Mouse (Mus musculus): ENCODE measurements around the gene Esrrg.

Gene Esrrg

DNA sequence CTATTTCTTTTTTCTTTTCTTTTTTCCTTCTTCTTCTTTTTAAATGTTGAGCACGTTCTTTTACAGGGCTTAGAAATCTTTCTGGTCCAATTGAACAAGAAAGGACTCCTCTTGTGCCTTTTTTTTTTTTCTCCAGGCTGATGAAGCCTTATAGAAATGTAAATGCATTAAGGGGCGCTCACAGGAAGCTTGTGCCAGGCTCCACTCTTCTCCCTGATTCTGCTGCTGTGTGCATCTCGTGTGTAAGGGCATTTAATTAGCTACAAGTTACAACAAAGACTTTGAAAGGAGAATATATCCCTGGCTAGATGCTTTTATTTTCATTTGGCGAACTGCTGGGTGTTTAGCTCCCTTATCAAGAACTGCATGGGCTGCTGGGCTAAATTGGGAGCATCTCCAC, 374.6 kb downstream of the Esrrg start:
- DNase-seq (ENCODE audit: low read depth, low spot score): no peak

- no peak for DNase-seq (ENCODE audit: low read depth, low spot score)
These were observed 381.6 kb downstream of the Esrrg start for GRCm38 (mm10) chr1:187990161-187990560.

DNA sequence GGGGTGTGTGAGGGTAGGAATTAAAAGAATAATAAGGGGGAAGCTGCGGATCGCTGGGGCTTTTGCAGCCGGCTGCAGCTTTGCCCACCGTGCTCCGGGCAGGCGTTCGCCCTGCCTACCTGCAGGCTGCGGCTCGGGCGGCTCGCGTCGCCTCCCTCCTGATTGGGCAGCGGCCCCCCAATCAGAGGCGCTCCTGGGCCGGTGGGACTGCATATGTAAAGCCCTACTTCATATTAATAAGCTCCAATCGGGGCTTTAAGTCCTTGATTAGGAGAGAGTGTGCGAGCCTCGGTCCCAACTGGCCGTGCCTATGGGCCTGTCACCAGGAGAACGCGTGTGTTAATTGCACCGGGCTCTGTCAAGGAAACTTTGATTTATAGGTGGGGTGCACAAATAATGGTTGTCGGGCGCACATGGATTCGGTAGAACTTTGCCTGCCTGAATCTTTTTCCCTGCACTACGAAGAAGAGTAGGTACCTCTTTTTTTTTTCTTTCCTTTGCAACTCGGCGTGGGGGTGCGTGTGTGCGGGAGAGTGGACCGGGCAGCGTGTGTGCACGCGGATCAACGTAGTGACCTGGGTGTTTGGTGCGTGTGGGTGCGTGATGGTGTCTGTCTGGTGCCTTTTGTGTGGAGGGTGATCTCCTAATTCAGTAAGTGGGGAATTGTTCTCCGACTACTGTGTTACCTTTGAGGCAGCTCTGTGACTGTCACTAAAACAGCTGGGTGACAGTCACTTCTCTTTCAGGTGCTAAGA, 389.2 kb downstream of the Esrrg start:
- no peak for DNase-seq (ENCODE audit: low read depth, low spot score)

GRCm38 (mm10) chr1:187999121-187999520, 390.5 kb downstream of the Esrrg start:
- DNase-seq (ENCODE audit: low read depth, low spot score): no peak

DNA sequence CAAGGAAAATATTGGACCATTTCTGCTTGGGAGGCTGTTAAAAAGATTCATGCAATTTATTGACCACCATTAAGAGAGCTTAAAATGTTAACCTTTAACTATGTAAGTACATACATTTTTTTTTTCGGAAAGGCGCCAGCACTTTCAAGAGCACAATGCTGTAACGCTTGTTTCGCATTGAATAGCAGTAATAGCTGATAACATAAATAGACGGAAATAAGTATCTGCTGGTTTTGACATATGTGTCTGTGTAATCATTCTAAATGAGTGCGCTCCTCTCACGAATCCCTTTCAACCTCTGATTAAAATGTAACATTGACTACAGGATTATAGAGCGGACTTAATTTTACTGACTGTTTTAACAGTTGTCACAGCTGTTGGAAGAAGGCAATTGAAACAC, 391.6 kb downstream of the Esrrg start:
- no peak for DNase-seq (ENCODE audit: low read depth, low spot score)

DNA sequence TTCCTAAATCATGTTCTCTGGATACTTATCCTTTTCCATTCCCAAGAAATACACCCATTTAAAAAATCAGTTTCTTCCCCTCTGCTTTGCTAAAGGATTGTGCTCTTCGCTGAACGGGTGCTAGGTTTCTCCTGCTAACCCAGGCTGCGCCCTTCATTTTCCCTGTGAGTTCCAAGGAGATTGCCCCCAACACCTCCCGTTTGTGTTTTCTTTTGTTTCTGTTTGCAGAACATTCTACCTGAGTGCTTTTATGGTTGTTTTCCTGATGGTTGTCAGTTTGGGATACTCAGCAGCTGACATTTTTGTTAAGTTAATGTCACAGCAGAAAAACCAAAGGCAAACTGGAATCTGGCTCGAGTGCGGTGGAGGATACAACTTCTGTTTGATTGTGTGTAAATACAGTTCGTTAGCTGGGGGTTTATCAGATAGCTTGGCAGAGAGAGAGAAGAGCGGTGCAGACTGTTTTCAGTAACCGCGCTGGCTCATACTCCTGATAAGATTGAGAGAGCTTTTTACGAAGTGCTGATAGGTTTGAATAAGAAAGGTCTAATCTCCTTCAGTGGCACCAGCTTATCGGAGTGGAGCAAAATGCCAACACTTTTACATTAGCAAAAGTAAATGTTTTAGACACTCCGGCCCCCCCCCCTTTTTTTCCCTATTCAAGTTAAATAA, 398.4 kb downstream of the Esrrg start:
- DNase-seq (ENCODE audit: low read depth, low spot score): no peak

- no peak for DNase-seq (ENCODE audit: low read depth, low spot score)
These were observed 399.9 kb downstream of the Esrrg start for GRCm38 (mm10) chr1:188008476-188008875.

- DNase-seq (ENCODE audit: low read depth, low spot score): no peak
These were observed 401.3 kb downstream of the Esrrg start for GRCm38 (mm10) chr1:188009868-188010267.

DNA sequence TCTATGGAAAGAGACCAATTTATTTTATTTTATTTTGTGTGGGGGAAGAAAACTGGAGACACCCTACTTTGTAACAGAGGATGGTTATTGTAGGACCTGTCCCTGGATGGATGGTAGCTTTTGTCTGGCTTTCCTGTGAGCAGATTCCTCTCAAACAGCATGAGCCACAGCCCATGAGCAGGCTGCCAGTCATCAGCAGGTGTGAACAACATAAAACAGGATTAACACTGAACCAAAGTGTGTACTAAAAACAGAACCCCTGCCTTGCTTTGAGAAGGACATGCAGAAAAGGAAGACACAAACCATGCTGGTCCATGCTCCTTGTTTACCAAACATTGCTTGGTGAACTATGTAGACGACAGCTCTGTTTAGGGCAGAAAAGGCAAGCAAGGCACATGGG, 402.3 kb downstream of the Esrrg start:
- no peak for DNase-seq (ENCODE audit: low read depth, low spot score)

- no peak for DNase-seq (ENCODE audit: low read depth, low spot score)
These were observed 405.8 kb downstream of the Esrrg start for GRCm38 (mm10) chr1:188014411-188014810.

GRCm38 (mm10) chr1:188017956-188018862, 409.6 kb downstream of the Esrrg start:
- DNase-seq (ENCODE audit: low read depth, low spot score): no peak

GRCm38 (mm10) chr1:188029205-188029604, 420.6 kb downstream of the Esrrg start:
- no peak for DNase-seq (ENCODE audit: low read depth, low spot score)

DNA sequence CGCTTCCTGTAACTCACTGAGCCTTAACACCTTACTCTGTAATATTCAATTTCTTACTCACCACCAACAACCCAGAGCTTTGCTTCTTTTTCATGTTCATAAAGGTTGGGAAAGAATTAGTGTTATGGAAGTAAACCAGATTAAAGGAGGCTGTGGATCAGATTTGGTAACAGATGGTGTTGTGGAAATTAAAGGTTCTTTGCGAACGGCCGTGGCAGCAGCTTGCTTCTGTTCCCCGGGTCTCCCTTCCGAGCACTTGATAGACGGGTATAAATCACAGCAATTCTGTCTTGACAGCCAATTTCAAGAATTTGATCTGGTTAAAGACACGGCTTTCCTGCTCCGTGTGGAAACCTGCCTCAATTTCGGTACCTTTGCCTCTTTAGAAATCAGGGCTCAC, 421.5 kb downstream of the Esrrg start:
- DNase-seq (ENCODE audit: low read depth, low spot score): no peak

- no peak for DNase-seq (ENCODE audit: low read depth, low spot score)
These were observed 422.7 kb downstream of the Esrrg start for GRCm38 (mm10) chr1:188031276-188031675.

- DNase-seq (ENCODE audit: low read depth, low spot score): no peak
These were observed 427.4 kb downstream of the Esrrg start for GRCm38 (mm10) chr1:188035957-188036356.

- no peak for DNase-seq (ENCODE audit: low read depth, low spot score)
These were observed 438.1 kb downstream of the Esrrg start for GRCm38 (mm10) chr1:188046691-188047121.

GRCm38 (mm10) chr1:188047148-188047547, 438.6 kb downstream of the Esrrg start:
- DNase-seq (ENCODE audit: low read depth, low spot score): no peak

- no peak for DNase-seq (ENCODE audit: low read depth, low spot score)
These were observed 447.3 kb downstream of the Esrrg start for GRCm38 (mm10) chr1:188055888-188056287.

- DNase-seq (ENCODE audit: low read depth, low spot score): no peak
These were observed 449.3 kb downstream of the Esrrg start for GRCm38 (mm10) chr1:188057892-188058291.

DNA sequence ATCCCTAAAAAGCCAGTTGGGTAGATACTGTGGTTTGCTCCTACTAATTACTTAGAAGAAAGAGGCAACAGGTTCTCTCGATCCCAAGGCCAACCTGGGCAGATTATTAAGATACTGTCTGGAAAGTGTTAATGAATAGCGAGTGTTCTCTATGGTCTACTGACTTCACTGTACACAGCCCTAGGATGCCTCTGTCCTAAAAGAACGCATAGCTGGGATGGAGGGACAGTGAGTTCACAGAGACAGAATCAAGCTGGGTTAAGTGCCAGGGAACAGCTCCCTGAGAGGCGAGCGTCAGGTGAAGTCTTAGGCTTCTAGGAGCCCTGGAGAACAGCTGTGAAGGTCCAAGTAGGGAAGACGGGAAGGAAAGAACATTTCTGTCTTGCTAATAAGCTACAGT, 450.4 kb downstream of the Esrrg start:
- DNase-seq (ENCODE audit: low read depth, low spot score): no peak

- no peak for DNase-seq (ENCODE audit: low read depth, low spot score)
These were observed 451.9 kb downstream of the Esrrg start for GRCm38 (mm10) chr1:188060493-188060892.

- DNase-seq (ENCODE audit: low read depth, low spot score): no peak
These were observed 460.2 kb downstream of the Esrrg start for GRCm38 (mm10) chr1:188068833-188069232.
